Mouse (Mus musculus) heart, embryonic 10.5 days (tissue): ENCODE measurements at regions not wholly inside any gene's neighbourhood (a gene's known extent, or its start where the extent isn't known, plus 50 kb on each side); places are given as distances from the start of the nearest gene placed in this dataset. TPM values are rescaled to one million over a fixed set of nuclear protein-coding genes. Genes with fewer than 3 reads are reported as not detected.

Experiments used
- DNase-seq: peaks from one replicate; pipeline ENCODE4 v3.0.0-alpha.2; 2017; ENCODE audit warnings: low spot score
- H3K27ac ChIP-seq: fragments of 300-500 bp; sonication (generic); 2 replicates; pipeline ENCODE4 v1.5.1; 2016; ENCODE audit warnings: mild to moderate bottlenecking
- H3K27me3 ChIP-seq: fragments of 300-500 bp; sonication (generic); 2 replicates; pipeline ENCODE4 v1.6.1; 2016; ENCODE audit warnings: mild to moderate bottlenecking; ENCODE audit not compliant: poor library complexity, insufficient read depth, severe bottlenecking
- H3K36me3 ChIP-seq: fragments of 300-500 bp; sonication (generic); 2 replicates; pipeline ENCODE4 v1.6.1; 2016; ENCODE audit warnings: mild to moderate bottlenecking, moderate library complexity
- H3K4me1 ChIP-seq: fragments of 300-500 bp; sonication (generic); 2 replicates; pipeline ENCODE4 v1.6.1; 2016; ENCODE audit warnings: mild to moderate bottlenecking
- H3K4me3 ChIP-seq: fragments of 300-500 bp; sonication (generic); 2 replicates; pipeline ENCODE4 v1.5.1; 2016; ENCODE audit warnings: mild to moderate bottlenecking, moderate library complexity
- H3K9me3 ChIP-seq: fragments of 300-500 bp; sonication (generic); 2 replicates; pipeline ENCODE4 v1.6.1; 2016; ENCODE audit warnings: mild to moderate bottlenecking, moderate library complexity
- WGBS: fragments of 180-500 bp; shearing (Covaris S2); methylation state at CpG from one replicate; pipeline ENCODE4 v1.1.7; 2016; 5-methylcytosine and 5-hydroxymethylcytosine counted together
- microRNA-seq: library from miRNA; unstranded; fragments of <30 nt; microRNA quantifications from one replicate; pipeline ENCODE4, GENCODE M21; 2017

DNA sequence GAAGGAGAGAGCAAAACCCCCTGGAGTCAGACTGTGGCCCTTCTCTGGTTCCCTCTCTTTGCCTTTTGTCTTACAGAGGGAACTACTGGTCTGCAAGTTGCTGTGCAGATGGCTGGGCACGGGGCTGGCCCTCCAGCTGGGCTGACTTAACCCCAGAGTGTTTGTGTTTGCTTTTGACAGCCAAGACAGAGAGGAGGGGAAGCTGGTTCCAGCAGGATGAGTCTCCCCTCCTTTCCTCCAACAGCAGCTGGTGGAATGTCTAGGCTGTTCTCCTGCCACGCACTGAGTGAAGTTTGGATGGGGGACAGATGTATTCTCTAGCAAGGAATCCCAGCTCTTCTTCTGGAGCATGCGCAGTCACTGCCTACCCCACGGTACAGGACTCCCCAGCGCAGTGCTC lies 56.5 kb upstream of the Zfhx3 start:
- H3K27me3 ChIP-seq: no peaks in the 10 kb centered on the region
- no peak overlapping the region for H3K4me3 ChIP-seq
- H3K27ac ChIP-seq: peak overlapping the region; percentile 29; the same call in 1 of the 2 replicates
- H3K4me1 ChIP-seq: peaks cover 19% of the 10 kb centered on the region
- no peaks in the 10 kb centered on the region for H3K9me3 ChIP-seq
- WGBS: 65% methylated on average over 5 of the region's 5 CpGs
- no peak for DNase-seq
- no peaks in the 10 kb centered on the region for H3K36me3 ChIP-seq

GRCm38 (mm10) chr8:107886516-107887253 lies 55.8 kb upstream of the Zfhx3 start:
- H3K27ac ChIP-seq: no peak overlapping the region
- no peaks in the 10 kb centered on the region for H3K9me3 ChIP-seq
- H3K4me3 ChIP-seq: no peak overlapping the region
- peaks cover 19% of the 10 kb centered on the region for H3K4me1 ChIP-seq
- H3K27me3 ChIP-seq: no peaks in the 10 kb centered on the region
- 81% methylated on average over 19 of the region's 19 CpGs for WGBS
- no peaks in the 10 kb centered on the region for H3K36me3 ChIP-seq
- no peak for DNase-seq

- no peak overlapping the region for H3K4me3 ChIP-seq
- H3K9me3 ChIP-seq: no peaks in the 10 kb centered on the region
- no peak overlapping the region for H3K27ac ChIP-seq
- peaks cover 19% of the 10 kb centered on the region for H3K4me1 ChIP-seq
- H3K36me3 ChIP-seq: no peaks in the 10 kb centered on the region
- 55% methylated on average over 10 of the region's 10 CpGs for WGBS
- no peak for DNase-seq
- H3K27me3 ChIP-seq: no peaks in the 10 kb centered on the region
Measured at GRCm38 (mm10) chr8:107887333-107887732, 55.1 kb upstream of the Zfhx3 start.

- Histone ChIP-seq H3K27ac (no peak overlapping the region), H3K36me3 (no peaks in the 10 kb centered on the region), H3K27me3 (no peaks in the 10 kb centered on the region), H3K4me3 (no peak overlapping the region), H3K9me3 (no peaks in the 10 kb centered on the region), H3K4me1 (peaks cover 9% of the 10 kb centered on the region)
- 86% methylated on average over 5 of the region's 5 CpGs for WGBS
- DNase-seq: no peak
Measured at GRCm38 (mm10) chr8:107890922-107891321, 51.5 kb upstream of the Zfhx3 start.

Small RNAs in the stretch of these regions (microRNA-seq; reads per million reads assigned to microRNA genes)
- gene Gm22825 (not detected), gene Gm23646 (not detected)
